Mouse (Mus musculus): ENCODE results near the gene Cmtm1.
"Not testable (repeated sequence)": the region's sequence is repeated elsewhere in the genome, so short reads cannot be mapped to it uniquely, and the experiment has no call there.

- TF ChIP-seq CTCF (IDR thresholded peaks at IDR 0.05; ENCODE audit: control insufficient read depth, insufficient read depth, insufficient read length); MAX (IDR thresholded peaks at IDR 0.05); USF1 (IDR thresholded peaks at IDR 0.05; ENCODE audit: low read depth): not testable (repeated sequence)
These were observed 16.9 kb downstream of the Cmtm1 start, which contains the start of gene Cmtm2a for GRCm38 (mm10) chr8:104293081-104293480.

Data from C2C12 (cell line).